Mouse (Mus musculus) heart, embryonic 11.5 days (tissue): Measurements from ENCODE around the gene Baiap2. TPM values are rescaled to one million over a fixed set of nuclear protein-coding genes. Genes with fewer than 3 reads are reported as not detected.

Source experiments
- ATAC-seq: fragments of 200-750 bp; cut with Nextera tagmentation; replicated peaks from 2 replicates; pipeline ENCODE4 v1.8.0; 2017; ENCODE audit warnings: moderate library complexity; ENCODE audit not compliant: insufficient number of reproducible peaks, low FRiP score, low TSS enrichment
- H3K27ac ChIP-seq: fragments of 300-500 bp; sonication (generic); 2 replicates; pipeline ENCODE4 v1.5.1; 2014; ENCODE audit warnings: mild to moderate bottlenecking, low read depth, low read length
- H3K27me3 ChIP-seq: fragments of 300-500 bp; sonication (generic); 2 replicates; pipeline ENCODE4 v1.6.1; 2014; ENCODE audit warnings: mild to moderate bottlenecking, low read length, mixed read lengths; ENCODE audit not compliant: control insufficient read depth, insufficient read depth
- H3K36me3 ChIP-seq: fragments of 300-500 bp; sonication (generic); 2 replicates; pipeline ENCODE4 v1.6.1; 2014; ENCODE audit warnings: mild to moderate bottlenecking, low read length, moderate library complexity, mixed read lengths; ENCODE audit not compliant: control insufficient read depth, insufficient read depth
- H3K4me1 ChIP-seq: fragments of 300-500 bp; sonication (generic); 2 replicates; pipeline ENCODE4 v1.6.1; 2014; ENCODE audit warnings: low read length; ENCODE audit not compliant: control insufficient read depth, insufficient read depth
- H3K4me2 ChIP-seq: fragments of 300-500 bp; sonication (generic); 2 replicates; pipeline ENCODE4 v1.6.1; 2014; ENCODE audit warnings: mild to moderate bottlenecking, moderate library complexity
- H3K4me3 ChIP-seq: fragments of 300-500 bp; sonication (generic); 2 replicates; pipeline ENCODE4 v1.5.1; 2014; ENCODE audit warnings: low read depth, low read length
- H3K9ac ChIP-seq: fragments of 300-500 bp; sonication (generic); 2 replicates; pipeline ENCODE4 v1.6.1; 2014; ENCODE audit warnings: mild to moderate bottlenecking, low read depth, low read length, moderate library complexity
- H3K9me3 ChIP-seq: fragments of 300-500 bp; sonication (generic); replicated peaks from 2 replicates; pipeline ENCODE4 v1.6.1; 2016; ENCODE audit warnings: low read length; ENCODE audit not compliant: control insufficient read depth
- WGBS: fragments of 180-500 bp; shearing (Covaris S2); extraction: QIAGEN DNeasy Blood & Tissue Kit; methylation state at CpG from one replicate; pipeline ENCODE4 v1.1.7; 2014; ENCODE audit not compliant: insufficient replicate concordance; 5-methylcytosine and 5-hydroxymethylcytosine counted together
- polyA plus RNA-seq: library from polyadenylated mRNA; unstranded; fragments of >200 nt; fragmentation: Nextera tagmentation; extraction: Ambion mirVana; gene quantifications from 2 replicates; pipeline ENCODE4 v1.2.1, GENCODE M21; 2014

Gene Baiap2
- polyA plus RNA-seq, 1 experiment from 2014 or later = 12.8 TPM

- 81% methylated on average over 9 of the region's 9 CpGs for WGBS
- Histone ChIP-seq H3K36me3 (peaks cover 22% of the 10 kb centered on the region), H3K4me2 (peak overlapping the region; percentile 25; the same call in 1 of the 2 replicates), H3K27ac (peak overlapping the region; percentile 46), H3K4me3 (no peak overlapping the region), H3K27me3 (no peaks in the 10 kb centered on the region), H3K9ac (no peak overlapping the region), H3K4me1 (peaks cover 31% of the 10 kb centered on the region), H3K9me3 (no peaks in the 10 kb centered on the region)
- no peak for ATAC-seq
Observed at GRCm38 (mm10) chr11:119915666-119916065, 26.9 kb upstream of the Baiap2 start.

GRCm38 (mm10) chr11:119916102-119916790, 26.3 kb upstream of the Baiap2 start:
- H3K4me3 ChIP-seq = no peak overlapping the region
- no peak overlapping the region for H3K9ac ChIP-seq
- 79% methylated on average over 15 of the region's 15 CpGs for WGBS
- peaks cover 22% of the 10 kb centered on the region for H3K36me3 ChIP-seq
- no peak; the same call in 1 of the 2 replicates for ATAC-seq
- peak overlapping the region; percentile 46; the same call in 1 of the 2 replicates for H3K27ac ChIP-seq
- peaks cover 31% of the 10 kb centered on the region for H3K4me1 ChIP-seq
- no peaks in the 10 kb centered on the region for H3K9me3 ChIP-seq
- H3K27me3 ChIP-seq = no peaks in the 10 kb centered on the region
- H3K4me2 ChIP-seq = 0 out of 2 replicates have a peak overlapping the region, but pooled peaks have one; percentile 16

- no peak overlapping the region for H3K4me2 ChIP-seq
- peaks cover 22% of the 10 kb centered on the region for H3K36me3 ChIP-seq
- no peaks in the 10 kb centered on the region for H3K9me3 ChIP-seq
- no peak overlapping the region for H3K9ac ChIP-seq
- no peaks in the 10 kb centered on the region for H3K27me3 ChIP-seq
- 91% methylated on average over 21 of the region's 21 CpGs for WGBS
- H3K4me1 ChIP-seq = peaks cover 36% of the 10 kb centered on the region
- no peak overlapping the region for H3K4me3 ChIP-seq
- ATAC-seq = no peak
- no peak overlapping the region for H3K27ac ChIP-seq
Observed at GRCm38 (mm10) chr11:119916834-119917469, 25.6 kb upstream of the Baiap2 start.

GRCm38 (mm10) chr11:119918521-119918920, 24.0 kb upstream of the Baiap2 start:
- Histone ChIP-seq H3K9me3 (no peaks in the 10 kb centered on the region), H3K27me3 (no peaks in the 10 kb centered on the region), H3K9ac (no peak overlapping the region), H3K4me3 (no peak overlapping the region), H3K27ac (no peak overlapping the region), H3K4me1 (peaks cover 34% of the 10 kb centered on the region), H3K4me2 (no peak overlapping the region), H3K36me3 (peaks cover 22% of the 10 kb centered on the region)
- ATAC-seq = no peak
- WGBS = 88% methylated on average over 7 of the region's 7 CpGs

GRCm38 (mm10) chr11:119919432-119919831, 23.1 kb upstream of the Baiap2 start:
- H3K27me3 ChIP-seq = no peaks in the 10 kb centered on the region
- H3K9me3 ChIP-seq = no peaks in the 10 kb centered on the region
- no peak overlapping the region for H3K4me2 ChIP-seq
- H3K4me1 ChIP-seq = peaks cover 31% of the 10 kb centered on the region
- peaks cover 22% of the 10 kb centered on the region for H3K36me3 ChIP-seq
- no peak overlapping the region for H3K27ac ChIP-seq
- ATAC-seq = no peak
- no peak overlapping the region for H3K4me3 ChIP-seq
- 87% methylated on average over 4 of the region's 4 CpGs for WGBS
- no peak overlapping the region for H3K9ac ChIP-seq

GRCm38 (mm10) chr11:119919897-119920296, 22.7 kb upstream of the Baiap2 start:
- H3K27ac ChIP-seq = no peak overlapping the region
- ATAC-seq = no peak
- no peak overlapping the region for H3K4me3 ChIP-seq
- WGBS = 67% methylated on average over 8 of the region's 8 CpGs
- no peak overlapping the region for H3K4me2 ChIP-seq
- H3K9ac ChIP-seq = no peak overlapping the region
- peaks cover 22% of the 10 kb centered on the region for H3K36me3 ChIP-seq
- H3K27me3 ChIP-seq = no peaks in the 10 kb centered on the region
- peaks cover 26% of the 10 kb centered on the region for H3K4me1 ChIP-seq
- H3K9me3 ChIP-seq = no peaks in the 10 kb centered on the region

- Histone ChIP-seq H3K4me1 (peaks cover 19% of the 10 kb centered on the region), H3K27ac (no peak overlapping the region), H3K9me3 (no peaks in the 10 kb centered on the region), H3K4me2 (no peak overlapping the region), H3K36me3 (peaks cover 22% of the 10 kb centered on the region), H3K4me3 (no peak overlapping the region), H3K27me3 (no peaks in the 10 kb centered on the region), H3K9ac (no peak overlapping the region)
- 89% methylated on average over 5 of the region's 5 CpGs for WGBS
- ATAC-seq = no peak
Observed at GRCm38 (mm10) chr11:119920668-119921067, 21.9 kb upstream of the Baiap2 start.

GRCm38 (mm10) chr11:119925176-119925575, 17.4 kb upstream of the Baiap2 start:
- Histone ChIP-seq H3K9me3 (no peaks in the 10 kb centered on the region), H3K4me2 (no peak overlapping the region), H3K9ac (no peak overlapping the region), H3K36me3 (no peaks in the 10 kb centered on the region; the same call in 1 of the 2 replicates), H3K4me1 (peaks cover 8% of the 10 kb centered on the region), H3K27me3 (no peaks in the 10 kb centered on the region), H3K27ac (no peak overlapping the region), H3K4me3 (no peak overlapping the region)
- ATAC-seq = no peak
- WGBS = 67% methylated on average over 5 of the region's 5 CpGs
